Mouse (Mus musculus) stomach, embryonic 14.5 days (tissue): Measurements from ENCODE around the gene Acot11. TPM values are rescaled to one million over a fixed set of nuclear protein-coding genes. Genes with fewer than 3 reads are reported as not detected.

Experiments
- ATAC-seq: fragments of 200-750 bp; cut with Nextera tagmentation; 2 replicates; pipeline ENCODE4 v1.8.0; 2017; ENCODE audit warnings: low read depth, moderate TSS enrichment; ENCODE audit not compliant: insufficient number of reproducible peaks, insufficient read depth, low FRiP score
- H3K27ac ChIP-seq: fragments of 300-500 bp; sonication (generic); 2 replicates; pipeline ENCODE4 v1.5.1; 2014; ENCODE audit warnings: mild to moderate bottlenecking, low read length, moderate library complexity, mixed read lengths
- H3K27me3 ChIP-seq: fragments of 300-500 bp; sonication (generic); 2 replicates; pipeline ENCODE4 v1.6.1; 2014; ENCODE audit warnings: low read length, control low read depth, mixed read lengths; ENCODE audit not compliant: control insufficient read depth, insufficient read depth
- H3K36me3 ChIP-seq: fragments of 300-500 bp; sonication (generic); 2 replicates; pipeline ENCODE4 v1.6.1; 2014; ENCODE audit warnings: mild to moderate bottlenecking, control low read depth, low read length, moderate library complexity, mixed read lengths; ENCODE audit not compliant: control insufficient read depth, insufficient read depth
- H3K4me1 ChIP-seq: fragments of 300-500 bp; sonication (generic); 2 replicates; pipeline ENCODE4 v1.6.1; 2014; ENCODE audit warnings: low read length, control low read depth, mixed read lengths; ENCODE audit not compliant: control insufficient read depth, insufficient read depth
- H3K4me2 ChIP-seq: fragments of 300-500 bp; sonication (generic); replicated peaks from 2 replicates; pipeline ENCODE4 v1.6.1; 2014; ENCODE audit warnings: low read depth, low read length, control low read depth
- H3K4me3 ChIP-seq: fragments of 300-500 bp; sonication (generic); 2 replicates; pipeline ENCODE4 v1.5.1; 2014; ENCODE audit warnings: low read depth, low read length, control low read depth
- H3K9ac ChIP-seq: fragments of 300-500 bp; sonication (generic); replicated peaks from 2 replicates; pipeline ENCODE4 v1.6.1; 2014; ENCODE audit warnings: low read depth, mild to moderate bottlenecking, control low read depth, low read length, moderate library complexity, mixed read lengths
- H3K9me3 ChIP-seq: fragments of 300-500 bp; sonication (generic); 2 replicates; pipeline ENCODE4 v1.6.1; 2016; ENCODE audit warnings: low read depth, low read length, control low read depth; ENCODE audit not compliant: control insufficient read depth
- WGBS: fragments of 180-500 bp; shearing (Covaris S2); extraction: QIAGEN DNeasy Blood & Tissue Kit; methylation state at CpG from one replicate; pipeline ENCODE4 v1.1.7; 2014; 5-methylcytosine and 5-hydroxymethylcytosine counted together
- polyA plus RNA-seq: library from polyadenylated mRNA; unstranded; fragments of >200 nt; fragmentation: Nextera tagmentation; extraction: Ambion mirVana; gene quantifications from 2 replicates; pipeline ENCODE4 v1.2.1, GENCODE M21; 2014

The Acot11 gene
- polyA plus RNA-seq, 1 experiment from 2014 or later: 3.7 TPM

DNA sequence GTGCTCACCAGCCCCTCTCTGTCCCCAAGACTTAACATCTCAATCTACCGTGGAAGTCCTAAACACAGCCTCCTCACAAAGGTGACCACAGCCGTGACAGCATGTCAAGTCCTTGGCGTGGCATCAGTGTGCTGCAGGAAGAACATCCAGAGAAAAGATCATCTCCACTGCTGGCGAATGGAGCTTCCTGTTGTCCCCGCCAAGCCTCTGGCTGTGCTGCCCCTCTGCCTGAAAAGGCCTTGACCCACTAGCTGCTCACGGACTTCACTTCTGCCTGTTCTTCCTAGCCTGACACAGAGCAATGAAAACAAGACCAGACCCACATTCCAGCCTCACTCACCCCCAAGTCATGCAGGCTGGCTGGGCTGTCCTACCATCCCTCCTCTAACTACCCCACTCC, 13.5 kb upstream of the Acot11 start:
- no peak overlapping the region for H3K4me2 ChIP-seq
- no peaks in the 10 kb centered on the region for H3K36me3 ChIP-seq
- H3K9ac ChIP-seq: no peak overlapping the region
- no peaks in the 10 kb centered on the region for H3K9me3 ChIP-seq
- ATAC-seq: no peak
- no peak overlapping the region for H3K27ac ChIP-seq
- H3K4me3 ChIP-seq: no peak overlapping the region
- 78% methylated on average over 6 of the region's 6 CpGs for WGBS
- H3K27me3 ChIP-seq: no peaks in the 10 kb centered on the region
- no peaks in the 10 kb centered on the region for H3K4me1 ChIP-seq

GRCm38 (mm10) chr4:106817017-106817416, 12.2 kb upstream of the Acot11 start:
- Histone ChIP-seq H3K36me3 (no peaks in the 10 kb centered on the region), H3K27me3 (no peaks in the 10 kb centered on the region), H3K9ac (no peak overlapping the region), H3K4me1 (no peaks in the 10 kb centered on the region), H3K27ac (no peak overlapping the region), H3K4me3 (no peak overlapping the region), H3K9me3 (no peaks in the 10 kb centered on the region), H3K4me2 (no peak overlapping the region)
- no peak for ATAC-seq
- WGBS: 86% methylated on average over 4 of the region's 4 CpGs

DNA sequence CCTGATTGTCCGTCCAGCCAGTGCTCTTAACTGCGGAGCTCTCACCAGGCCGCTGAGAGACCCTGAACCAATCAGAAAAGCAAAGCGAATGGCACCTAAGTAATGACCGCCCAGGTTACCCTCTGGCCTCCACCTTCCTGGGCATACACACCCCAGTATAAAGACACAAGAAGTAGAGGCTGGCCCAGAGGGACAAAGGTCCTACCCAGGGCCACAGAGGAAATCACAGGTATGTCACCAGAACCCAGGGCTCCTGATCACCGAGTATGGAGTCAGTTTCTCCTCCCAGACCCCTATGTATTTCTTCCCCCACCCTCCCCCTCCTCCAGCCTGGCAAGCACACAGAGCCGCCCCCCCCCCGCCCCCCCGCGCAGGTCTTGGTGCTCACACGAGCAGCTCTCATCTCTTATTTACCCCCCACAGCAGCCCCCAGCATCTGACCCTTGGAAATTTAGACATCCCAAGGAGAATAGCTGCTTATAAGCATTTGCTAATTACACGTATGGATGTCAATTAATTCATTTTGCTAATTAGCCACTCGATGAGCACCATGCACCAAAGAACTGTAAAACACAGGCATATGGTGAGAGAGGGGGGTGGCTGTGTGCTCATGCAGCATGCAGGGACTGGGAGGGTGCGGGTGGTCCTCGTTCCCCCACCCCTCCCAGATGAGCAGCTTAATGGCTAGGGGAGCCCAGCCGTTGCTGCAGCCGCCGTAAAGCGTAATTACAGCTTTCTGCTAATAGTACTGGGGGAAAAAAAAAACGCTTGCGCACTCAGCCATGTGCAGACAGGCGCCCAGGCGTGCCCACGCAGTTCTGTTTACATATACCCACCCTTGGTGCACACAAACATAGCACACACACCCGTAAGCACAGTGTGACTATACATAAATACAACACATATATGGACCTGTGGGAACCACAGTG, 10.9 kb upstream of the Acot11 start:
- H3K4me1 ChIP-seq: no peaks in the 10 kb centered on the region
- no peaks in the 10 kb centered on the region for H3K27me3 ChIP-seq
- 58% methylated on average over 25 of the region's 25 CpGs for WGBS
- no peaks in the 10 kb centered on the region for H3K36me3 ChIP-seq
- H3K9me3 ChIP-seq: no peaks in the 10 kb centered on the region
- H3K9ac ChIP-seq: no peak overlapping the region
- H3K4me2 ChIP-seq: no peak overlapping the region
- no peak overlapping the region; the same call in 1 of the 2 replicates for H3K27ac ChIP-seq
- no peak overlapping the region for H3K4me3 ChIP-seq
- no peak for ATAC-seq

- no peak overlapping the region for H3K9ac ChIP-seq
- H3K4me3 ChIP-seq: no peak overlapping the region
- H3K4me2 ChIP-seq: no peak overlapping the region
- ATAC-seq: no peak
- H3K9me3 ChIP-seq: no peaks in the 10 kb centered on the region
- 91% methylated on average over 8 of the region's 8 CpGs for WGBS
- no peak overlapping the region for H3K27ac ChIP-seq
- H3K4me1 ChIP-seq: no peaks in the 10 kb centered on the region
- no peaks in the 10 kb centered on the region for H3K27me3 ChIP-seq
- H3K36me3 ChIP-seq: no peaks in the 10 kb centered on the region
Measured at GRCm38 (mm10) chr4:106811162-106811561, 6.4 kb upstream of the Acot11 start.

DNA sequence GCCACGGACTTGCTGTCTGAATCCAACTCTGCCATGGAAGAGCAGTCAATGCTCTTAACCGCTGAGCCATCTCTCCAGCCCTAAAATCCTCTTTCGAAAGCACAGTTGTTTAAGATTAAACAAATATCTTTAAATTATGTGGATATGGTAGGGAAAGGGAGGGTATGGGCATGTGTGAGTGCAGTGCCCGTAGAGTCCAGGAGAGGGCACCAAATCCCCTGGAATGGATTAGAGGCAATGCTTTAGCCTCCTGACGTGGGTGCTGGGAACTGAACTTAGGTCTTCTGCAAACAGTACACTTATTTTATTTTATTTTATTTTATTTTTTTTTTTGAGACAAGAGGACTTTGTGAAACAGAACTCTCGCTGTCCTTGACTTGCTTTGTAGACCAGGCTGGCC, 5.2 kb upstream of the Acot11 start:
- no peaks in the 10 kb centered on the region for H3K9me3 ChIP-seq
- H3K4me3 ChIP-seq: no peak overlapping the region
- H3K4me1 ChIP-seq: peaks cover under 1% of the 10 kb centered on the region; the same call in 1 of the 2 replicates
- no peaks in the 10 kb centered on the region for H3K27me3 ChIP-seq
- H3K36me3 ChIP-seq: no peaks in the 10 kb centered on the region
- H3K9ac ChIP-seq: no peak overlapping the region
- 86% methylated on average over 6 of the region's 6 CpGs for WGBS
- H3K4me2 ChIP-seq: no peak overlapping the region
- H3K27ac ChIP-seq: no peak overlapping the region
- no peak for ATAC-seq

DNA sequence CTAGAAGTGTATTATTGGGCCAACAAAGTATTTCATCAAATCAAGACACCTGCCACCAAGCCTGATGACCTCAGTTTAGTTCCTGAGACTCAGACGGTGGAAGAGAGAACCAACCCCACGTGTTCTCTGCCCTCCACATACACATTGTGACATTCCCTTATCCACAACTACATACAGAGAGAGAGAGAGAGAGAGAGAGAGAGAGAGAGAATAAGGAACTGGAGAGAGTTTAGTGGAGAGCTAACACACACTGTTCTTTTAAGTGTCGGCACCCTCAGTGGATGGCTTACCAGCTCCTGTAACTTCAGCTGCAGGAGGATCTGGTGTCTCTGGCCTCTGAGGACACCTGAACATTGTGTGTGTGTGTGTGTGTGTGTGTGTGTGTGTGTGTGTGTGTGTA, 2.5 kb upstream of the Acot11 start:
- no peak for ATAC-seq
- Histone ChIP-seq H3K4me1 (peaks cover 6% of the 10 kb centered on the region; the same call in 1 of the 2 replicates), H3K27ac (no peak overlapping the region), H3K4me2 (no peak overlapping the region), H3K27me3 (no peaks in the 10 kb centered on the region), H3K9ac (no peak overlapping the region), H3K9me3 (no peaks in the 10 kb centered on the region), H3K36me3 (no peaks in the 10 kb centered on the region), H3K4me3 (no peak overlapping the region)
- WGBS: 61% methylated on average over 3 of the region's 3 CpGs

- no peak overlapping the region for H3K27ac ChIP-seq
Measured at GRCm38 (mm10) chr4:106805890-106806289, 1.1 kb upstream of the Acot11 start.

GRCm38 (mm10) chr4:106804201-106804909, 443 bp downstream of the Acot11 start:
- H3K36me3 ChIP-seq: no peaks in the 10 kb centered on the region
- peak overlapping the region; percentile 19; the same call in 1 of the 2 replicates for H3K4me3 ChIP-seq
- peak; percentile 33; the same call in 1 of the 2 replicates for ATAC-seq
- 29% methylated on average over 16 of the region's 16 CpGs for WGBS
- H3K9ac ChIP-seq: no peak overlapping the region; the same call in 1 of the 2 replicates
- no peaks in the 10 kb centered on the region for H3K27me3 ChIP-seq
- H3K9me3 ChIP-seq: no peaks in the 10 kb centered on the region
- H3K27ac ChIP-seq: no peak overlapping the region; the same call in 1 of the 2 replicates
- H3K4me2 ChIP-seq: peak overlapping the region; percentile 53
- H3K4me1 ChIP-seq: peaks cover 10% of the 10 kb centered on the region; the same call in 1 of the 2 replicates

More at GRCm38 (mm10) chr4:106805890-106806289, 1.1 kb upstream of the Acot11 start:
- H3K9ac ChIP-seq: no peak overlapping the region
- H3K27me3 ChIP-seq: no peaks in the 10 kb centered on the region
- no peak overlapping the region for H3K4me2 ChIP-seq
- WGBS: 47% methylated on average over 2 of the region's 2 CpGs
- H3K4me3 ChIP-seq: no peak overlapping the region
- no peak for ATAC-seq
- peaks cover 6% of the 10 kb centered on the region; the same call in 1 of the 2 replicates for H3K4me1 ChIP-seq
- H3K9me3 ChIP-seq: no peaks in the 10 kb centered on the region
- no peaks in the 10 kb centered on the region for H3K36me3 ChIP-seq
